Mouse (Mus musculus): ENCODE results near the gene Nell2.

Gene Nell2

GRCm38 (mm10) chr15:95108626-95109025 lies 419.7 kb downstream of the Nell2 start:
- DNase-seq (ENCODE audit: low read depth in 1 of 2, low spot score in 2 of 2) = no peak

- no peak for DNase-seq (ENCODE audit: low read depth in 1 of 2, low spot score in 2 of 2)
Measured at GRCm38 (mm10) chr15:95107246-95107809, 421.0 kb downstream of the Nell2 start.

GRCm38 (mm10) chr15:95101522-95101921 lies 426.8 kb downstream of the Nell2 start:
- no peak for DNase-seq (ENCODE audit: low read depth in 1 of 2, low spot score in 2 of 2)

GRCm38 (mm10) chr15:95100133-95100532 lies 428.2 kb downstream of the Nell2 start:
- DNase-seq (ENCODE audit: low read depth in 1 of 2, low spot score in 2 of 2) = no peak

- DNase-seq (ENCODE audit: low read depth in 1 of 2, low spot score in 2 of 2) = no peak
Measured at GRCm38 (mm10) chr15:95085962-95086361, 442.4 kb downstream of the Nell2 start.

GRCm38 (mm10) chr15:95081654-95082053 lies 446.7 kb downstream of the Nell2 start:
- DNase-seq (ENCODE audit: low read depth in 1 of 2, low spot score in 2 of 2) = no peak

GRCm38 (mm10) chr15:95075356-95075755 lies 453.0 kb downstream of the Nell2 start:
- DNase-seq (ENCODE audit: low read depth in 1 of 2, low spot score in 2 of 2) = no peak

- no peak for DNase-seq (ENCODE audit: low read depth in 1 of 2, low spot score in 2 of 2)
Measured at GRCm38 (mm10) chr15:95070881-95071280, 457.5 kb downstream of the Nell2 start.

GRCm38 (mm10) chr15:95068799-95069198 lies 459.6 kb downstream of the Nell2 start:
- no peak for DNase-seq (ENCODE audit: low read depth in 1 of 2, low spot score in 2 of 2)

GRCm38 (mm10) chr15:95068023-95068422 lies 460.3 kb downstream of the Nell2 start:
- DNase-seq (ENCODE audit: low read depth in 1 of 2, low spot score in 2 of 2) = no peak

GRCm38 (mm10) chr15:95055081-95055650 lies 473.2 kb downstream of the Nell2 start:
- DNase-seq (ENCODE audit: low read depth in 1 of 2, low spot score in 2 of 2) = no peak

- no peak for DNase-seq (ENCODE audit: low read depth in 1 of 2, low spot score in 2 of 2)
Measured at GRCm38 (mm10) chr15:95049171-95049729, 479.1 kb downstream of the Nell2 start.

GRCm38 (mm10) chr15:95047486-95047885 lies 480.9 kb downstream of the Nell2 start:
- DNase-seq (ENCODE audit: low read depth in 1 of 2, low spot score in 2 of 2) = no peak

- no peak for DNase-seq (ENCODE audit: low read depth in 1 of 2, low spot score in 2 of 2)
Measured at GRCm38 (mm10) chr15:95044011-95044410, 484.3 kb downstream of the Nell2 start.

GRCm38 (mm10) chr15:95042437-95042836 lies 485.9 kb downstream of the Nell2 start:
- no peak for DNase-seq (ENCODE audit: low read depth in 1 of 2, low spot score in 2 of 2)

- DNase-seq (ENCODE audit: low read depth in 1 of 2, low spot score in 2 of 2) = no peak
Measured at GRCm38 (mm10) chr15:95029487-95029875, 498.9 kb downstream of the Nell2 start.

GRCm38 (mm10) chr15:95028862-95029486 lies 499.4 kb downstream of the Nell2 start:
- no peak for DNase-seq (ENCODE audit: low read depth in 1 of 2, low spot score in 2 of 2)
